Mouse (Mus musculus) cerebellum, adult 9-11 months (tissue): Measurements from ENCODE around the gene Akap8.

Experiments
- DNase-seq: peaks from one replicate; pipeline ENCODE4 v3.0.0; 2022

The Akap8 gene

GRCm38 (mm10) chr17:32320597-32321389, at the start of gene Akap8:
Akap8 (minus strand) TSS chr17:32321238.
- peak; percentile 99 for DNase-seq

- DNase-seq, result peak; percentile 2
Observed at GRCm38 (mm10) chr17:32368991-32369578, 48.0 kb upstream of the Akap8 start.

GRCm38 (mm10) chr17:32367706-32368105, 46.7 kb upstream of the Akap8 start:
- peak; percentile 23 for DNase-seq

GRCm38 (mm10) chr17:32365296-32365695, 44.3 kb upstream of the Akap8 start:
- DNase-seq, result no peak

- no peak for DNase-seq
Observed at GRCm38 (mm10) chr17:32364850-32365249, 43.8 kb upstream of the Akap8 start.

- peak; percentile 87 for DNase-seq
Observed at GRCm38 (mm10) chr17:32364331-32364730, 43.3 kb upstream of the Akap8 start.

- DNase-seq, result peak; percentile 55
Observed at GRCm38 (mm10) chr17:32363821-32364301, 42.8 kb upstream of the Akap8 start.

- DNase-seq, result no peak
Observed at GRCm38 (mm10) chr17:32362686-32363085, 41.6 kb upstream of the Akap8 start.

- DNase-seq, result peak; percentile 36
Observed at GRCm38 (mm10) chr17:32359928-32360327, 38.9 kb upstream of the Akap8 start.

- no peak for DNase-seq
Observed at GRCm38 (mm10) chr17:32358943-32359340, 37.9 kb upstream of the Akap8 start.

GRCm38 (mm10) chr17:32358192-32358942, 37.3 kb upstream of the Akap8 start:
- DNase-seq, result no peak

- DNase-seq, result no peak
Observed at GRCm38 (mm10) chr17:32356766-32357760, 36.0 kb upstream of the Akap8 start.

GRCm38 (mm10) chr17:32356281-32356680, 35.2 kb upstream of the Akap8 start:
- DNase-seq, result no peak

GRCm38 (mm10) chr17:32355031-32355430, 34.0 kb upstream of the Akap8 start:
- peak; percentile 10 for DNase-seq

- DNase-seq, result peak; percentile 46
Observed at GRCm38 (mm10) chr17:32354211-32354610, 33.2 kb upstream of the Akap8 start.

GRCm38 (mm10) chr17:32353696-32354095, 32.7 kb upstream of the Akap8 start:
- DNase-seq, result peak; percentile 85

- peak; percentile 22 for DNase-seq
Observed at GRCm38 (mm10) chr17:32351726-32352125, 30.7 kb upstream of the Akap8 start.

GRCm38 (mm10) chr17:32351269-32351668, 30.2 kb upstream of the Akap8 start:
- peak; percentile 34 for DNase-seq

GRCm38 (mm10) chr17:32350382-32350983, 29.4 kb upstream of the Akap8 start, which contains the start of gene Akap8l:
Akap8l (minus strand) TSS chr17:32350607.
- DNase-seq, result peak; percentile 99

GRCm38 (mm10) chr17:32349851-32350381, 28.9 kb upstream of the Akap8 start:
- no peak for DNase-seq

- DNase-seq, result peak; percentile 53
Observed at GRCm38 (mm10) chr17:32349037-32349732, 28.1 kb upstream of the Akap8 start.
